Mouse (Mus musculus) liver, embryonic 14.5 days (tissue): Measurements from ENCODE around the gene Unc93b1. TPM values are rescaled to one million over a fixed set of nuclear protein-coding genes. Genes with fewer than 3 reads are reported as not detected.
A peak's percentile ranks its signal among the peaks of the same experiment; 100 is the strongest.

Experiments
- ATAC-seq: fragments of 200-750 bp; cut with Nextera tagmentation; 2 replicates; pipeline ENCODE4 v1.8.0; 2017; ENCODE audit warnings: moderate number of reproducible peaks, mild to moderate bottlenecking, moderate library complexity; ENCODE audit not compliant: insufficient read depth
- DNase-seq, 3 experiments: peaks; one replicate each; pipeline ENCODE4 v3.0.0-alpha.2; 2012 to 2013; ENCODE audit warnings: low read depth in 3 of 3, low spot score in 3 of 3
- H3K27ac ChIP-seq: fragments of 300-500 bp; sonication (generic); 2 replicates; pipeline ENCODE4 v1.5.1; 2014; ENCODE audit warnings: moderate library complexity, mild to moderate bottlenecking, control low read depth, inconsistent platforms
- H3K27me3 ChIP-seq: fragments of 300-500 bp; sonication (generic); 2 replicates; pipeline ENCODE4 v1.6.1; 2014; ENCODE audit warnings: mild to moderate bottlenecking, low read length, moderate library complexity; ENCODE audit not compliant: control insufficient read depth, insufficient read depth
- H3K36me3 ChIP-seq: fragments of 300-500 bp; sonication (generic); replicated peaks from 2 replicates; pipeline ENCODE4 v1.6.1; 2014; ENCODE audit warnings: low read depth; ENCODE audit not compliant: control insufficient read depth, insufficient read depth
- H3K4me1 ChIP-seq, 2 experiments: fragments of 200-500 bp in 1 of 2; fragments of 300-500 bp in 1 of 2; sonication (generic) in 1 of 2; replicated peaks; 2 replicates each; pipeline ENCODE4 v1.6.1; 2012 to 2014; ENCODE audit warnings: antibody characterized with exemption in 1 of 2, inconsistent platforms in 1 of 2, low read length in 1 of 2; ENCODE audit not compliant: control insufficient read depth in 2 of 2, insufficient read depth in 2 of 2
- H3K4me2 ChIP-seq: fragments of 300-500 bp; sonication (generic); 2 replicates; pipeline ENCODE4 v1.6.1; 2014; ENCODE audit warnings: low read depth, mild to moderate bottlenecking, control low read depth, moderate library complexity
- H3K4me3 ChIP-seq, 2 experiments: fragments of 200-500 bp in 1 of 2; fragments of 300-500 bp in 1 of 2; sonication (generic) in 1 of 2; 2 replicates each; pipeline ENCODE4 v1.5.1; 2012 to 2014; ENCODE audit warnings: low read depth in 2 of 2, low read length in 2 of 2, mild to moderate bottlenecking in 2 of 2, control low read depth in 1 of 2, inconsistent platforms in 1 of 2, moderate library complexity in 1 of 2; ENCODE audit not compliant: insufficient read depth in 1 of 2
- H3K9ac ChIP-seq: fragments of 300-500 bp; sonication (generic); replicated peaks from 2 replicates; pipeline ENCODE4 v1.6.1; 2014; ENCODE audit warnings: mild to moderate bottlenecking, control low read depth, moderate library complexity
- H3K9me3 ChIP-seq: fragments of 300-500 bp; sonication (generic); 2 replicates; pipeline ENCODE4 v1.6.1; 2016; ENCODE audit warnings: low read length, mixed read lengths; ENCODE audit not compliant: control insufficient read depth
- CTCF ChIP-seq: IDR thresholded peaks from 2 replicates; pipeline ENCODE4 v1.5.1; 2016; ENCODE audit warnings: antibody characterized with exemption, low read depth, control low read depth
- EP300 ChIP-seq: IDR thresholded peaks from 2 replicates; pipeline ENCODE4 v1.6.1; 2016; ENCODE audit warnings: antibody characterized with exemption, low read depth
- WGBS: fragments of 180-500 bp; shearing (Covaris S2); extraction: QIAGEN DNeasy Blood & Tissue Kit; methylation state at CpG from one replicate; pipeline ENCODE4 v1.1.7; 2014; ENCODE audit not compliant: insufficient replicate concordance; 5-methylcytosine and 5-hydroxymethylcytosine counted together
- polyA plus RNA-seq, 2 experiments: library from polyadenylated mRNA; depleted of rRNA in 1 of 2; stranded (reverse) in 1 of 2; unstranded in 1 of 2; fragments of >200 nt; fragmentation: Nextera tagmentation in 1 of 2; extraction: Ambion mirVana in 1 of 2; gene quantifications; 2 replicates each; pipeline versions ENCODE4 v1.2.1 to v1.2.3; 2012 to 2014

Unc93b1 gene
- polyA plus RNA-seq, 2 experiments: 14.7 to 19.8 TPM

GRCm38 (mm10) chr19:3945872-3946564, 11.0 kb downstream of the Unc93b1 start:
- H3K27ac ChIP-seq: no peak overlapping the region
- TF ChIP-seq CTCF (no peak), EP300 (no peak)
- H3K9me3 ChIP-seq: no peaks in the 10 kb centered on the region
- no peaks in the 10 kb centered on the region for H3K27me3 ChIP-seq
- H3K4me3 ChIP-seq: no peak overlapping the region
- no peak for DNase-seq
- H3K4me1 ChIP-seq: peaks cover 0 to 13% of the 10 kb centered on the region in 2 experiments; a peak in 2 of 4 replicates
- 18% methylated on average over 10 of the region's 10 CpGs for WGBS
- H3K9ac ChIP-seq: no peak overlapping the region
- no peak overlapping the region for H3K4me2 ChIP-seq
- no peaks in the 10 kb centered on the region for H3K36me3 ChIP-seq
- no peak for ATAC-seq

GRCm38 (mm10) chr19:3946715-3947114, 11.7 kb downstream of the Unc93b1 start:
- peaks cover 0 to 13% of the 10 kb centered on the region in 2 experiments; a peak in 2 of 4 replicates for H3K4me1 ChIP-seq
- no peaks in the 10 kb centered on the region for H3K27me3 ChIP-seq
- H3K4me3 ChIP-seq: no peak overlapping the region
- no peaks in the 10 kb centered on the region for H3K9me3 ChIP-seq
- no peak overlapping the region for H3K9ac ChIP-seq
- no peak for ATAC-seq
- DNase-seq: no peak
- TF ChIP-seq EP300: no peak
- peak; percentile 94 for TF ChIP-seq CTCF
- H3K36me3 ChIP-seq: no peaks in the 10 kb centered on the region
- no peak overlapping the region for H3K27ac ChIP-seq
- no peak overlapping the region for H3K4me2 ChIP-seq
- 17% methylated on average over 2 of the region's 2 CpGs for WGBS

- no peak for ATAC-seq
- no peak for TF ChIP-seq EP300
- no peak for TF ChIP-seq CTCF
These were observed 12.8 kb downstream of the Unc93b1 start for GRCm38 (mm10) chr19:3947813-3948212.

GRCm38 (mm10) chr19:3948546-3948945, 13.6 kb downstream of the Unc93b1 start:
- Histone ChIP-seq H3K36me3 (no peaks in the 10 kb centered on the region), H3K9me3 (no peaks in the 10 kb centered on the region), H3K9ac (no peak overlapping the region), H3K27me3 (no peaks in the 10 kb centered on the region), H3K27ac (no peak overlapping the region), H3K4me3 (no peak overlapping the region), H3K4me1 (peaks cover 0 to 4% of the 10 kb centered on the region in 2 experiments; a peak in 1 of 4 replicates), H3K4me2 (no peak overlapping the region)
- DNase-seq: no peak
- WGBS: 71% methylated on average over 14 of the region's 14 CpGs
- TF ChIP-seq CTCF: no peak
- TF ChIP-seq EP300: no peak
- ATAC-seq: no peak

More at GRCm38 (mm10) chr19:3947813-3948212, 12.8 kb downstream of the Unc93b1 start:
- no peak overlapping the region for H3K27ac ChIP-seq
- H3K9ac ChIP-seq: no peak overlapping the region
- H3K4me1 ChIP-seq: peaks cover 0 to 10% of the 10 kb centered on the region in 2 experiments; a peak in 2 of 4 replicates
- no peaks in the 10 kb centered on the region for H3K27me3 ChIP-seq
- DNase-seq: no peak
- H3K4me2 ChIP-seq: no peak overlapping the region
- no peaks in the 10 kb centered on the region for H3K9me3 ChIP-seq
- WGBS: 66% methylated on average over 3 of the region's 3 CpGs
- H3K4me3 ChIP-seq: no peak overlapping the region
- no peaks in the 10 kb centered on the region for H3K36me3 ChIP-seq

- 65% methylated on average over 3 of the region's 3 CpGs for WGBS
- Histone ChIP-seq H3K27ac (no peak overlapping the region), H3K9me3 (no peaks in the 10 kb centered on the region), H3K36me3 (no peaks in the 10 kb centered on the region), H3K4me1 (peaks cover 0 to 4% of the 10 kb centered on the region in 2 experiments; a peak in 1 of 4 replicates), H3K4me3 (no peak overlapping the region), H3K27me3 (no peaks in the 10 kb centered on the region), H3K4me2 (no peak overlapping the region), H3K9ac (no peak overlapping the region)
- ATAC-seq: no peak
- DNase-seq: no peak
- TF ChIP-seq EP300: no peak
- TF ChIP-seq CTCF: no peak
These were observed 15.3 kb downstream of the Unc93b1 start for GRCm38 (mm10) chr19:3950331-3950730.
